Mouse (Mus musculus): ENCODE data around the gene Rag2. TPM values are rescaled to one million over a fixed set of nuclear protein-coding genes. Genes with fewer than 3 reads are reported as not detected.

The Rag2 gene
- total RNA-seq, 4 experiments from 2014 or later = not detected

GRCm38 (mm10) chr2:101624011-101624410 lies 507 bp upstream of the Rag2 start:
- no peak for DNase-seq (ENCODE audit: low spot score)

- no peak for DNase-seq (ENCODE audit: low spot score)
These were observed 2.7 kb downstream of the Rag2 start for GRCm38 (mm10) chr2:101627227-101627626.

- peak; percentile 97 for DNase-seq (ENCODE audit: low spot score)
These were observed 4.0 kb downstream of the Rag2 start for GRCm38 (mm10) chr2:101628297-101629236.

DNA sequence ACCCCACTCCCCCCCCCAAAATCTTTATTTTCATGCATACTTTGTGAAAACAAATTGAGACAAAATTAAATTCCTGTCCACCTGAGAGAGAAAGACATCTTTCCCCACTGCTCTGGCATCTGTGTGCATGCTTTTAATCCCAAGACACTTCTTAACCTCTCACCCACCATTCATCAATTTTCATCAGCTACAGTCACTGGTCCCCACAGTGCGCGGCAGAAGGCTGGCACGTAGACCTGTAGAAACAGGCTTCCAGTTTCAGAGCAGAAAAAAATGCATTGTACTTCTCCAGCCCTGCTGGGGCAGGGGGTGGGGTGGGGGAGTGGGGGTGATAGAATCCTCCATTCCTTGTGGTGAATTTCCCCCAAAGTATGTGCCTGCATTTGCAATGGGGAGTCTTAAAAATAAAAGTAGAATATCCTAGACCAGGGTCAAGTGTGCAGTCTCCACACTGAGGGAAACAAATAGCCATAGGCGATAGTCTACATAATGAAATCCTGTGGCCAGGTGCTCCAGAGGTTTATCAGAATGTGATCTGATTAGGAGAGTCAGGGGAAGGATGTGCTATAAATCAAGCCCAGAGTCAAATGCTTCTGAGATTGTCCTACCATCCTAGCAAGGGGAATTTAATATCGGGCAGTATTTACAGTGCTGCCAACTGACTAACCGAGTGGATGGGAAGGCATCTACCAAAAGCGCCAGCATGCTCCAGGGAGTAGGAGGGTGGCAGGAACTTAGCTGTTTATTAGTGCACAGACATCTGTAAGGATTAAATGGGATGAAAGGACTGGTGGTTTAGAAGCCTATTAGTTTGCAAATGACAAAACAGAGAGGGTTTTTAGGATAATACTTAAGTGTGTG lies 14.7 kb downstream of the Rag2 start:
- DNase-seq (ENCODE audit: low spot score) = no peak

GRCm38 (mm10) chr2:101639840-101640350 lies 15.4 kb downstream of the Rag2 start:
- no peak for DNase-seq (ENCODE audit: low spot score)

DNA sequence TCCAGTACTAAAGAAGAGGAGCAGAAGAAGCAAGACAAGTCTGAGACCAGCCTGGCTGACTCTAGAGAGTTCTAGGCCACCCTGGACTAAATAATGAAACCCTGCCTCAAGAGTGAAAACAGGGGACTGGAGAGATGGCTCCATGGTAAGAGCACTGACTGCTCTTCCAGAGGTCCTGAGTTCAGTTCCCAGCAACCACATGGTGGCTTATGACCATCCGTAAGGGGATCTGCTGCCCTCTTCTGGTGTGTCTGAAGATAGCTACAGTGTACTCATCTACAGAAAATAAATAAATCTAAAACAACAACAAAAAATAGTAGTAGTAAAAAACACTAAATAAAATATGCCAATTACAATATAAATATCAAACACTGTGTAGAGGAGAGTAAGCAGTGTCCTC lies 21.3 kb downstream of the Rag2 start:
- DNase-seq (ENCODE audit: low spot score) = no peak

DNA sequence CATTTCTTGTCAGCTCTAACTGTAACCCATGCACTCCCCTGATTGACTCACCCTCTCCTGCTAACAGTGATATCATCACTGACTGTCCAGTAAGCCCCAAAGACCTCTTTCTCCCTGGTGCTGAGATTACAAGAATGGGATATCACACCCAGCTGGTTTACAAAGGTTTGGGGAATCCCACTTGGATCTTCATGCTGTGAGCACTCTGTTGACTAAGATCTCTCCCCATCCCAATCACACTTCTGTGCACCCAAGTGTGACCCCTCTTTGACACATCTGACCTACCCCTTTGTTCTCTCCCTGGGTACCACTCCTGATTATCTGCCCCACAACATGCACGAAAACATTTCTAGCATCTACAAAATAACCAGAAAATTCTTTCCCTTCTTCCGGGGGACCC lies 23.8 kb downstream of the Rag2 start:
- DNase-seq (ENCODE audit: low spot score) = no peak

GRCm38 (mm10) chr2:101649114-101649671 lies 24.7 kb downstream of the Rag2 start, which contains the start of the genes Rag1 and B230118H07Rik:
Gene Rag1 (minus strand): TSS chr2:101649501.
Gene B230118H07Rik (minus strand): TSS chr2:101649532.
- no peak for DNase-seq (ENCODE audit: low spot score)

- DNase-seq (ENCODE audit: low spot score) = no peak
These were observed 25.9 kb downstream of the Rag2 start for GRCm38 (mm10) chr2:101650446-101650845.

DNA sequence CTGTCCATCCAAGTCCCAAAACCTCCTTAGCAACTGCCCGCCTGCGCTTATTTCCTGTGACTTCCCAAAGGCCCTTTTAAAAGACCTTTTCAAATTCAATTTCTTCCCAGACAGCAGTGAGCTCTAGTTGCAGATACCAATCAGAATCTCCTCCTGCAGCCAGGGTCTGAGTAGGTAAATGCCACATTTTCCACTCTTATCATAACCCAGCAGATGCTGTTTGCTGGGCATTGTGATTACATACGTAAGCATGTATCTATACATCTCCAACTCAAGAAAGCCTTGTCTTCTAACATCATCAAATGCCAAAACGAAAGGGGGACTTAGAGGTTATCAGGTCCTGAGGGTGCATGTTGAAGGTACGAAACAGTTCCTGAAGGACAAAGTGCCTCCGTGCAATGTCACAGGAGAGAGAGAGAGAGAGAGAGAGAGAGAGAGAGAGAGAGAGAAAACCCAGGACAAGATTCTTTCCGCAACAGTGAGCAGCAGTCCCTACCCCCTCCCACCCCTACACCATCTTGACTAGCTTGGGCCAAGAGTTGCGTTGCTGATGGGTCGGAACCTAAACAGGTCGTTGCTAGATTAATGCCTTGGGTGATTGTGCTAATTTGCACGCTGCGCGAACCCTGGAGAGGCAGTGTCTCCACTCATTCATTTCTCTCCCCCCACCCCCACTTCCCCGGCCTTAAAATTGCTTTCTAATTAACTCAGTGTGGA lies 27.8 kb downstream of the Rag2 start:
- DNase-seq (ENCODE audit: low spot score) = no peak

DNA sequence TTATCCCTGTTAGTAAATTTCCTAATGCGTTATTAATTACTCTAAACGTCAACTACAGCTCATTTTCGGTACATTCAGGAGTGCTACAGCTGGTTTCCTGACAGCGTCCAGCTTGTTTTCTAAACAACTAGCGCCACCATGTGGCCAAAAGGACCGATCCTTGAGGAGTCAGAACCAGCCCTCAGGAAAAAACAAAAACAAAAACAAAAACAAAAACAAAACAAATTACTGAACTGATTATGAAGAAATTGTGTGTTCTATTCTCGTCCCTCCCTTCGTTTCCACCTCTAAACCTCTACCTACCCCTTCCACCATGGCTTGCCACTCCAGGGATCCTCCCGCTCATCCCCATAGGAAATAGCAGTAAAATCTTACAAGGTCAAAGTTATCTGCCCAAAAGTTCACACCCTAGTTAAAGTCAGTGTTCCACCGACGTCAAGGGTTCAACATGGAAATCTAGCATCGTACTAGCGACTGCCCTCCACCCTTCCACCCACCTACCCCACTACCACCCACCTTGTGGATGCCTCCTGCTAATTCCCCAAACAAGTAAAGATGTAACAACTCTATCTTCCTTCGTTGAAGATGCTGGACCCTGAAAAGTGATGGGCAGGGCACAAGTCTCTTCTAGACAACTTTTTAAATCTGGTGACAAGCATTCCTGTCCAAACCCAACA lies 28.5 kb downstream of the Rag2 start:
- peak; percentile 63 for DNase-seq (ENCODE audit: low spot score)

GRCm38 (mm10) chr2:101660536-101660935 lies 36.0 kb downstream of the Rag2 start:
- no peak for DNase-seq (ENCODE audit: low spot score)

DNA sequence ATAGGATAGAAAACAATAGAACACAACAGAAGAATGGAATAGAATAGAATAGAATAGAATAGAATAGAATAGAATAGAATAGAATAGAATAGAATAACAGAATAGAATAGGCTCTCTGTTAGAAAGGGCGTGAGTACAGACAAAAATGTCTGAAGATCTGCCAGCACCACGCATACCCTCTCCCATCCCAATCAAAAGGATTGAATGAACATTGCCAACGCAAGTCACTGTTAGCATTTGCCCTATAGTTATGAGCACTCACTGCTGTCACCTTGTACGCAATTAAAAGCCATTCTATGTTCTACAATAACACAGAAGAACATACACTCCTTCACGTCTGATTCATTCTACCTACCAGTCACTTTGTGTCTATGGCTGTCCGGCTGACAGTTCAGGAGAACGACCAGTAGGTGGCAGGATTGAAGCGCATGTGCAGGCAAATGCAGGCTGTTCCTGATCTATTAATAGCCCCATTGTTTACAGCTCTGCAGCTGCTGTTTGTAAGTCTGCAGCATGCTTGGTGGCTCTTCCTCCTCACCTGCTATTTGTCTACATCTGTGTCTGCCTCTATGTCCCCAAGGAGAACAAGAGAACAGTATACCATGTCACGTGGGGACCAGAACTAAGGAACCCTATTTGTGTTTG lies 40.7 kb downstream of the Rag2 start:
- DNase-seq (ENCODE audit: low spot score) = peak; percentile 78

- DNase-seq (ENCODE audit: low spot score) = no peak
These were observed 41.2 kb downstream of the Rag2 start for GRCm38 (mm10) chr2:101665703-101666092.

DNA sequence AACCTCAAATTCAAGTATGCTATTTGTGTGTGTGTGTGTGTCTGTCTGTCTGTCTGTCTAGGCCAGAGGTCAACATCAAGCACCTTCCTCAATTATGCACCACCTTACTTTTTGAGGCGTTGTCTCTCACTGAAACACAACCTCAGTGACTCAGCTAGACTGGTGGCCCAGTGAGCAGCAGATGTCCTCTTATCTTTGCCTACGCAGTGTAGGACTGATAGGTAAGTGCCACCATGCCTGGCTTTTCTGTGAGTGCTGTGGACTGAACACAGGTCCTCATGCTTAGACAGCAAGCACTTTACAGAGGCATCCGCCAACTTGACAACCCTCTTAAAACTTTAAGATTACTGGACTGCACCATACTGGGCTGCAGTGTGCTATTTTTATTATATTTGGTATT lies 44.2 kb downstream of the Rag2 start:
- DNase-seq (ENCODE audit: low spot score) = no peak

DNA sequence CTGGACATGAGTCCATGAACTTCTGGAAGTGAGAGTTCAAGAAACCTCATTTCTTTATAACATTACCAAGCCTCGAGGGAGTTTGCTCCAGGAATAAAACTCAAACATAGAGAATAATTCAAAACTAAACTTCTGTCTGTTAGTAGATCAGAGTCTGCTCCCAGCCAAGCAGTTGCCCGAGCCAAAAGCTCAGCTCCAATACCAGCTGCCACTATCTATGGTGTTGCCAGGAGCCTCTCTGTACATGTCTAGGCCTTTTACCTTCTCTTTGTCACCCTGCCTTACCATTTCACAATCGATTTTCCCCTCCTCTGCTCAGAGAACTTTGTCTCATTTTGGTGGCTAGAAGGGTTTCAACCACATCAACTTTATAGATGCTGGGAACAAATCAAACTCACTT lies 49.0 kb downstream of the Rag2 start:
- DNase-seq (ENCODE audit: low spot score) = no peak

GRCm38 (mm10) chr2:101678236-101679021 lies 53.9 kb downstream of the Rag2 start, which contains the start of gene Traf6:
Gene Traf6 (plus strand): TSS chr2:101678429.
- peak; percentile 85 for DNase-seq (ENCODE audit: low spot score)

- peak; percentile 6 for DNase-seq (ENCODE audit: low spot score)
These were observed 54.8 kb downstream of the Rag2 start for GRCm38 (mm10) chr2:101679164-101679784.
